Mouse (Mus musculus) midbrain, embryonic 12.5 days (tissue): ENCODE data around the gene Prss45. TPM values are rescaled to one million over a fixed set of nuclear protein-coding genes. Genes with fewer than 3 reads are reported as not detected.

Experiments
- ATAC-seq: fragments of 200-750 bp; cut with Nextera tagmentation; 2 replicates; pipeline ENCODE4 v1.8.0; 2017; ENCODE audit warnings: low read depth, moderate TSS enrichment, moderate library complexity; ENCODE audit not compliant: low FRiP score
- H3K27ac ChIP-seq: fragments of 300-500 bp; sonication (generic); replicated peaks from 2 replicates; pipeline ENCODE4 v1.5.1; 2016; ENCODE audit warnings: mild to moderate bottlenecking
- H3K27me3 ChIP-seq: fragments of 300-500 bp; sonication (generic); 2 replicates; pipeline ENCODE4 v1.6.1; 2016; ENCODE audit warnings: mild to moderate bottlenecking
- H3K36me3 ChIP-seq: fragments of 300-500 bp; sonication (generic); 2 replicates; pipeline ENCODE4 v1.6.1; 2016
- H3K4me1 ChIP-seq: fragments of 300-500 bp; sonication (generic); 2 replicates; pipeline ENCODE4 v1.6.1; 2016
- H3K4me2 ChIP-seq: fragments of 300-500 bp; sonication (generic); replicated peaks from 2 replicates; pipeline ENCODE4 v1.6.1; 2016; ENCODE audit warnings: mild to moderate bottlenecking, moderate library complexity
- H3K4me3 ChIP-seq: fragments of 300-500 bp; sonication (generic); 2 replicates; pipeline ENCODE4 v1.5.1; 2016; ENCODE audit warnings: mild to moderate bottlenecking
- H3K9ac ChIP-seq: fragments of 300-500 bp; sonication (generic); replicated peaks from 2 replicates; pipeline ENCODE4 v1.6.1; 2016; ENCODE audit warnings: mild to moderate bottlenecking, moderate library complexity
- H3K9me3 ChIP-seq: fragments of 300-500 bp; sonication (generic); 2 replicates; pipeline ENCODE4 v1.6.1; 2016; ENCODE audit warnings: mild to moderate bottlenecking
- WGBS: fragments of 180-500 bp; shearing (Covaris S2); methylation state at CpG from one replicate; pipeline ENCODE4 v1.1.7; 2016; 5-methylcytosine and 5-hydroxymethylcytosine counted together
- polyA plus RNA-seq: library from polyadenylated mRNA; unstranded; fragments of >200 nt; fragmentation: Nextera tagmentation; extraction: Ambion mirVana; gene quantifications from 2 replicates; pipeline ENCODE4 v1.2.1, GENCODE M21; 2016

Prss45 gene
- polyA plus RNA-seq, 1 experiment from 2014 or later: not detected

- peaks cover 27% of the 10 kb centered on the region for H3K27me3 ChIP-seq
- no peak overlapping the region for H3K27ac ChIP-seq
- 0 out of 2 replicates have a peak, but pooled peaks cover 4% of the 10 kb centered on the region for H3K4me1 ChIP-seq
- H3K36me3 ChIP-seq: no peaks in the 10 kb centered on the region
- 84% methylated on average over 5 of the region's 5 CpGs for WGBS
- no peaks in the 10 kb centered on the region for H3K9me3 ChIP-seq
- no peak overlapping the region for H3K9ac ChIP-seq
- ATAC-seq: no peak
- H3K4me3 ChIP-seq: no peak overlapping the region
- no peak overlapping the region for H3K4me2 ChIP-seq
Measured at GRCm38 (mm10) chr9:110858967-110859596, 24.7 kb downstream of the Prss45 start.

- H3K9me3 ChIP-seq: no peaks in the 10 kb centered on the region
- H3K4me2 ChIP-seq: no peak overlapping the region
- no peak overlapping the region for H3K9ac ChIP-seq
- H3K36me3 ChIP-seq: no peaks in the 10 kb centered on the region
- 22% methylated on average over 7 of the region's 7 CpGs for WGBS
- no peak for ATAC-seq
- H3K27me3 ChIP-seq: peaks cover 31% of the 10 kb centered on the region
- peaks cover 22% of the 10 kb centered on the region for H3K4me1 ChIP-seq
- H3K27ac ChIP-seq: no peak overlapping the region
- no peak overlapping the region for H3K4me3 ChIP-seq
Measured at GRCm38 (mm10) chr9:110871030-110871429, 36.6 kb downstream of the Prss45 start.

GRCm38 (mm10) chr9:110873681-110874659, 39.6 kb downstream of the Prss45 start:
- Histone ChIP-seq H3K9me3 (no peaks in the 10 kb centered on the region), H3K4me1 (peaks cover 22% of the 10 kb centered on the region), H3K9ac (no peak overlapping the region; the same call in 1 of the 2 replicates), H3K27me3 (peaks cover 48% of the 10 kb centered on the region), H3K27ac (peak overlapping the region; percentile 52; the same call in 1 of the 2 replicates), H3K4me3 (peak overlapping the region; percentile 33), H3K36me3 (no peaks in the 10 kb centered on the region), H3K4me2 (peak overlapping the region; percentile 54)
- WGBS: 9% methylated on average over 40 of the region's 40 CpGs
- peak; percentile 57 for ATAC-seq

- H3K4me1 ChIP-seq: peaks cover 26% of the 10 kb centered on the region
- peak overlapping the region; percentile 52 for H3K27ac ChIP-seq
- no peak overlapping the region for H3K9ac ChIP-seq
- peak; percentile 66 for ATAC-seq
- no peaks in the 10 kb centered on the region for H3K36me3 ChIP-seq
- H3K4me3 ChIP-seq: no peak overlapping the region
- H3K9me3 ChIP-seq: no peaks in the 10 kb centered on the region
- peak overlapping the region; percentile 54; the same call in 1 of the 2 replicates for H3K4me2 ChIP-seq
- WGBS: 15% methylated on average over 3 of the region's 3 CpGs
- peaks cover 55% of the 10 kb centered on the region for H3K27me3 ChIP-seq
Measured at GRCm38 (mm10) chr9:110874660-110875191, 40.3 kb downstream of the Prss45 start.

GRCm38 (mm10) chr9:110875288-110875695, 40.9 kb downstream of the Prss45 start:
- Histone ChIP-seq H3K4me3 (no peak overlapping the region), H3K36me3 (no peaks in the 10 kb centered on the region), H3K4me2 (no peak overlapping the region), H3K27ac (peak overlapping the region; percentile 52; the same call in 1 of the 2 replicates), H3K9ac (no peak overlapping the region), H3K9me3 (no peaks in the 10 kb centered on the region), H3K4me1 (peaks cover 31% of the 10 kb centered on the region), H3K27me3 (peaks cover 61% of the 10 kb centered on the region)
- ATAC-seq: peak; percentile 60; the same call in 1 of the 2 replicates
- WGBS: 24% methylated on average over 4 of the region's 6 CpGs

GRCm38 (mm10) chr9:110877353-110877752, 43.0 kb downstream of the Prss45 start:
- WGBS: 85% methylated on average over 1 of the region's 1 CpGs
- Histone ChIP-seq H3K4me2 (no peak overlapping the region), H3K27ac (no peak overlapping the region), H3K27me3 (peaks cover 75% of the 10 kb centered on the region), H3K4me3 (no peak overlapping the region), H3K9me3 (no peaks in the 10 kb centered on the region), H3K4me1 (peaks cover 33% of the 10 kb centered on the region), H3K36me3 (no peaks in the 10 kb centered on the region), H3K9ac (no peak overlapping the region)
- no peak for ATAC-seq

- 82% methylated on average over 5 of the region's 5 CpGs for WGBS
- no peak overlapping the region for H3K9ac ChIP-seq
- H3K4me2 ChIP-seq: no peak overlapping the region
- H3K9me3 ChIP-seq: no peaks in the 10 kb centered on the region
- no peaks in the 10 kb centered on the region for H3K36me3 ChIP-seq
- H3K4me1 ChIP-seq: peaks cover 33% of the 10 kb centered on the region
- peaks cover 69% of the 10 kb centered on the region for H3K27me3 ChIP-seq
- H3K4me3 ChIP-seq: no peak overlapping the region
- no peak for ATAC-seq
- no peak overlapping the region for H3K27ac ChIP-seq
Measured at GRCm38 (mm10) chr9:110877888-110878287, 43.5 kb downstream of the Prss45 start.

- H3K4me3 ChIP-seq: peak within 1 kb of the TSS; percentile 43
- peak within 1 kb of the TSS; percentile 11; the same call in 1 of the 2 replicates for H3K9ac ChIP-seq
- no peaks in the 10 kb centered on the region for H3K36me3 ChIP-seq
- H3K4me1 ChIP-seq: peaks cover 24% of the 10 kb centered on the region
- no peak for ATAC-seq
- 13% methylated on average over 12 of the region's 12 CpGs for WGBS
- no peaks in the 10 kb centered on the region for H3K9me3 ChIP-seq
- peaks cover 55% of the 10 kb centered on the region for H3K27me3 ChIP-seq
- H3K4me2 ChIP-seq: peak within 1 kb of the TSS; percentile 65
- no peak within 1 kb of the TSS for H3K27ac ChIP-seq
Measured at GRCm38 (mm10) chr9:110879191-110879920, 45.0 kb downstream of the Prss45 start, which contains the start of gene Als2cl. Als2cl (plus strand) TSS chr9:110879870.

GRCm38 (mm10) chr9:110879998-110880561, 45.7 kb downstream of the Prss45 start, which contains the start of gene Tmie:
Tmie (minus strand) TSS chr9:110880113.
- ATAC-seq: no peak

GRCm38 (mm10) chr9:110880772-110881171, 46.4 kb downstream of the Prss45 start:
- H3K36me3 ChIP-seq: no peaks in the 10 kb centered on the region
- no peak overlapping the region for H3K27ac ChIP-seq
- no peak overlapping the region for H3K9ac ChIP-seq
- H3K4me3 ChIP-seq: peak overlapping the region; percentile 43; the same call in 1 of the 2 replicates
- WGBS: 75% methylated on average over 4 of the region's 4 CpGs
- peaks cover 48% of the 10 kb centered on the region for H3K27me3 ChIP-seq
- H3K4me2 ChIP-seq: peak overlapping the region; percentile 65
- H3K4me1 ChIP-seq: peaks cover 12% of the 10 kb centered on the region
- H3K9me3 ChIP-seq: no peaks in the 10 kb centered on the region
- no peak for ATAC-seq

More at GRCm38 (mm10) chr9:110879998-110880561, 45.7 kb downstream of the Prss45 start, which contains the start of gene Tmie:
- no peaks in the 10 kb centered on the region for H3K36me3 ChIP-seq
- WGBS: 1% methylated on average over 39 of the region's 57 CpGs
- peaks cover 52% of the 10 kb centered on the region for H3K27me3 ChIP-seq
- H3K9me3 ChIP-seq: no peaks in the 10 kb centered on the region
- H3K4me1 ChIP-seq: peaks cover 17% of the 10 kb centered on the region
- H3K4me2 ChIP-seq: peak within 1 kb of the TSS; percentile 65
- peak within 1 kb of the TSS; percentile 43 for H3K4me3 ChIP-seq
- no peak within 1 kb of the TSS for H3K27ac ChIP-seq
- peak within 1 kb of the TSS; percentile 11; the same call in 1 of the 2 replicates for H3K9ac ChIP-seq

- Histone ChIP-seq H3K27ac (no peak overlapping the region), H3K9me3 (no peaks in the 10 kb centered on the region), H3K9ac (no peak overlapping the region), H3K4me1 (peaks cover 12% of the 10 kb centered on the region), H3K36me3 (no peaks in the 10 kb centered on the region), H3K4me3 (no peak overlapping the region), H3K4me2 (no peak overlapping the region), H3K27me3 (peaks cover 48% of the 10 kb centered on the region)
- WGBS: 79% methylated on average over 7 of the region's 7 CpGs
- no peak for ATAC-seq
Measured at GRCm38 (mm10) chr9:110881953-110882352, 47.6 kb downstream of the Prss45 start.
